Mouse (Mus musculus) lung, postnatal 10 days (tissue): ENCODE measurements around the gene Zfp273.
"Not testable (repeated sequence)": the region's sequence is repeated elsewhere in the genome, so short reads cannot be mapped to it uniquely, and the experiment has no call there.

Experiments
- DNase-seq: peaks from one replicate; pipeline ENCODE4 v3.0.0; 2021

Gene Zfp273

GRCm38 (mm10) chr13:67876049-67876698 is 62.6 kb downstream of the Zfp273 start:
- not testable (repeated sequence) for DNase-seq
